Mouse (Mus musculus): ENCODE measurements around the gene Btnl6.
A peak's percentile ranks its signal among the peaks of the same experiment; 100 is the strongest.
"Not testable (repeated sequence)": the region's sequence is repeated elsewhere in the genome, so short reads cannot be mapped to it uniquely, and the experiment has no call there.

Gene Btnl6

DNA sequence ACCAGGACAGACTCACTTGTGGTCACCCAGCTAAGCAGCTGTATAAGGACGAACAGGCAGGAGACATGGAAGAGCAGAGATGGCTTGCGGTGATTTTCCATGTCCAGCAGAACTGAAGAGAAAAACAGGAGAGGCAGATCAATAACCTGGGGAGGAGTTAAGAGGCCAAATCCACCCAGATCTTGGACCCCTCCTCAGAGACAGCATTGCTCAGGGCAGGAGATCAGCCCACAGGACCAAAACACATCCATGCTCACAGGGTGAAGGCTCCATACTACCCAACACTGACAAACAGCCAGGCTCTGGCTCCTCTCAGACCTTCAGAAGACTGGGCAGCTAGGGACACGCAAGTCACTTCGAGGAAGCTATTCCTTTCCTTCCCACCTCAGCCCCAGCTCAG is at the start of gene Btnl6:
Gene Btnl6 (minus strand): TSS at position 101 of the 400 bp plus-strand sequence.
- DNase-seq = no peak

DNA sequence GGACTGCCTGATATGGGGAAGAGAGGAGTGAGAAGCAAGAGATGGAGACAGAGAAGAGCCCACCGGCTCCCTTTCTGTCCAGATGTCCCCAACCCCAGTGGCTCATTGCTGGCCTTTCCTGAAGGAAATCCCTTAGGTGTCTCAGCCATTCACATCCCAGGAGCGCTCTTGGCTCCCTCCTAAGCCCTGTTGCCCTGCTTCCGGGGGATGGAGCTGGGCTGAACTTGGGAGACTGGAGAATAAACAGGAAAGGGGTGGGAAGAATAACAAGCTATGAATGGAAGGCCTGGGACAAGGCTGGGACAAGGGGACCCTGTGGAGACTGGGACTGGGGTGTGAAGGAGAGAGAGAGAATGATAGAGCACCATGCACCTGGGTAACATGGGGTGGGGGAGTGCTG is 47.6 kb upstream of the Btnl6 start:
- DNase-seq = peak; percentile 61

DNA sequence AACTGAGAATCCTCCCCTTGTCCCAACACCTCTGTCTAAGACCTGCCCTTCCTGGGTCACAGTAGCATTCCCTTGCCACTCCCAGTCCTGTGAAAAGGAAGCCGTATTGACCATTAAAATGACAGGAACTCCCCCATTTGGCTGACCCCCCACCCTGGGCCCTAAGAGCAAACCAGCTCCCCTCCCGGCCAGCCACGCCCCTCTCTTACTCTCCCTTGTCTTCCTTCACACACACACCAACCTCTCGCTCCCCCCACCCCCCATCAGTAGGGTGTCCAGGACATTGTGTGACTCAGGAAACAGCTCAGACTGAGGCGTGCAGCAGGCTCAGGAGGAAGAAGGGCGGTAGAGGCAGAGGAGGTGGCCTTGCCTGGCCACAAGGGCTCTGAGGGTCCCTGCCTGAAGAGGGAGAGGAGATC is 46.9 kb upstream of the Btnl6 start, which contains the start of gene Notch4:
Gene Notch4 (plus strand): TSS at position 266 of the 419 bp plus-strand sequence.
- peak; percentile 59 for DNase-seq

DNA sequence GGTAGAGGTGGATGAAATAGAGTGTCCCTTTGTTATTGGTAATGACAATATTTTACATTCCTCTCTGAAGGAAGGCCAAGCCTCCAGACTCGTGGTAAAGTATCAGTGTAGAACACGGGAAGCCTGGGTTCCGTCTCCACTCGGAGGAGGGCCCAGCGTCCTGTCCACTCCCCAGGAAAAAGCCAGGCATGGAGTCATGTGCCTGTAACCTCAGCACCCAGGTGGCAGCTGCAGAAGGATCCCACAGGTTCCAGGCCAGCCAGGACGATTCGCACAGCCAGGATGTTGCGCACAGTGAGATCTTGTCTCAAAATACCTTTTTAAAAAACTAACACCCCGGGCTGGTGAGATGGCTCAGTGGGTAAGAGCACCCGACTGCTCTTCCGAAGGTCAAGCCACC is 46.2 kb upstream of the Btnl6 start:
- DNase-seq = no peak

DNA sequence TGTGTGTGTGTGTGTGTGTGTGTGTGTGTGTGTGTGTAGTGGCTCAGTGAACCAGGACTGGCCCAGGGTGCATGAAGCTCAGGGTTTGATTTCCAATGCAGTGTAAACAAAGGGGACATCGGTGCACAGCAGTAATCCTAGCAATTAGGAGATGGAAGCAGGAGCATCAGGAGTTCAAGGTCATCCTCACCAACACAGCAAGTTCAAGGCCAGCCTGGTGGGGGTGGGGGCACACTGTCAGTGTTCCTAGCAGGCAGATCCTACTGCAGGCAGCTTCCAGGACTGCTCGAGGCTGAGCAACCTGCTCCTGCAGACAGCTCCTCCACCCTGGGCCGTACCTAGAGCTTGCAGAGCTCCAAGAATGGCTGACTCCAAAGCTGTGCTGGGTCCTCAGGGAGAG is 45.4 kb upstream of the Btnl6 start:
- DNase-seq = no peak

DNA sequence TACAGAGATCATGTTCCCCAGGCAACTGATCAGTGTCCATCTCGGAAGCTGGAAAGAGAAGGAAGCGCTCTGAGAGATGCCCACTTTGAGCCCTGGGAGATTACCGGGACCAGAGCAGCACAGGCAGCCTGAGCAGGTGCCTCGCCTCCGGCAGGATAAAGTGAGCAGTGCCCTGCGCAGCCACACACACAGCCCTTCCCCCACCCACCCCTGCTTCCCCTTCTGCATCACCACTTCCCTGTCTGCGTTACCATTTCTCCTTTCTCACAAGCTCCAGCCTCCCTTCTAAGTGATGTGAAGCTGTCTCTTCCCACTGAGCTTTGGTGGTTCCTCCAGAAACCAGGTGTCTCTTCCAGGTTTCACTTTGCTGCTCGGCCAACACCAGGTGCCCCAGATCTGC is 44.0 kb upstream of the Btnl6 start:
- no peak for DNase-seq

DNA sequence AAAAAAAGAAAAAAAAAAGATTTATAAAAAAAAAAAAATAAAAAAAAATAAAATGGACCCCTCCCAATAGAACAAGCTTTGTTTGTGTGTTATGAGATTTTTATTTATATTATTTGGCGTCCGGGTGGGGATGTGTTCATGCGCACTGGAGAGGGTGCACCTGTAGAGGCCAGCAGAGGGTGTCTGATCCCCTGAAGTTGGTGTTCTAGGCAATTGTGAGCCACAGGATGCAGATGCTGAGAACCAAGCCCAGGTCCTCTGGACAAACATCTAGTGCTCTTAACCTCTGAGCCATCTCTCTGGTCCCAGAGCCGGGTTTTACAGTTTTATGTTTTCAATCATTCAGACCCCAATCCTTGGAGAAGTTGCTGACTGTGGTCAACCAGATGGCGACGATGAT is 43.3 kb upstream of the Btnl6 start:
- no peak for DNase-seq

DNA sequence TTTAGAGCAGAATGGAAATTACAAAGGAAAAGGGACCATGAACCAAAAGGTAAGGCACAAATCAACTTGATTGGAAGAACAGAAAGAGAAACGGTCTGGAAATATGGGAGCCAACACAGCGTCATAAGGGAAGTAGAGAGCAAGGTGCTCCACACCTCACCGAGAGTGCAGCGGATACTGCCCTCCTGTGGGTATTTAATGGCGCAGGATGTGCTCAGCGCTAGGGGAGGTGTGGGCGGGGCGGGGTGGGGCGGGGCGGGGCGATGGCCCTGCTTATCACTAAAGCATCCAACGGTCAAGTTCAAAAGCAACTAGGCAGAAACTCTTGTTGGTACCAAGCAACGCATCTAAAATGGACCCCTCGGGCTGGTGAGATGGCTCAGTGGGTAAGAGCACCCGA is 42.7 kb upstream of the Btnl6 start:
- no peak for DNase-seq

DNA sequence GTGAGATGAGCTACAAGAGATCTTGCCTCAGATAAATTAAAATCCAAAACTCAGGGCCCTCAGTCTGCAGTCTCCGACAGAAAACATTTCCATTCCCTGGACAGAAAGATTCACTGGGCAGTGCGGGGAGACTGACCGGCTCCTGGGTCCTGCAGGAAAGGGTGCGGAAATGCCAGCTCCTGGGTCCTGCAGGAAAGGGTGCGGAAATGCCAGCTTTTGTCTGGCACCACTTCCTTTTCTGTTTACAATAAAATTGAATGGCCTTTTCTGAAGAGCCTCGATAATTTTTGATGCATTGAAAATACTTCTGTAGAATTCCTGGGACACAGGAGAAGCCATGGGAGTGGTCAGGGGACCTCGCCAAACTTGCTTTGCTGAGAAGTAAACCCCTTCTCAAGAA is 42.0 kb upstream of the Btnl6 start:
- DNase-seq = no peak

DNA sequence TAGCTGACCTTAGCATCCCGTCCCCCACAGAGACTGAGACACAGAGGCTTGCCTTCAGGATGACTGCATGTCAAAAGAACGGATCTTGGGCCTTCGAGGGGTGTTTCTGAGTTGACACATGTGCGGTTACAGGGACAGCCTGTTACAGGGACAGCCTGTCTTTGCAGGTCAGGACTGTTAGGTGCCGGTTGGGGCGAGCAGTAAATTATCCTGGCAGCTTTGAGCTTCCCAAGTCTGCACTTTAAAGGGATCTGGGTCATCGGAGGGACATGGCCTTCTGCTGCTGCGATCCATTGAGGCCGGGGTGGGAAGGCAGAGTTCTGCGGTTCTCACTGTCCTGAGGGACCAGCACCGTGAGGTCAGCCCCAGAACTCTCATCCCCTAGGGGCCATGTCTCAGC is 40.3 kb upstream of the Btnl6 start:
- DNase-seq = no peak

DNA sequence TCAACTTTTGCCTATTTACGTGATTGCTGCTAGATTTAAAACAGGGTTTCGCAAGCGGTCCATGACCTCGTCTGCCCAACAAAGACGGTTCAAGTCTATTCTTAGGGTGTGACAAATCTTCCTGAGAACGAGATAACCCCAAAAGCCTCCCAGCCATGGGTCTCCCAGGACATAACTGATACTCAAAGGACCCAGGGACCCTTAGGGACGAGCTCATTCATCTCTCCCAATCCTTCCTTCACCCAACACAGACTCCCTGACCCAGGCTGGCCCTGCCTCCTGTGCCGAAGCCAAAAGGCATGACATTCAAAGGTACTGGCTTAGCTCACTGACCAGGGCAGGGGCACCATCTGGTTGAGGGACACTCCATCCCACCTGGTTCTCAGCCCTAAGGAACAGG is 39.3 kb upstream of the Btnl6 start:
- no peak for DNase-seq

DNA sequence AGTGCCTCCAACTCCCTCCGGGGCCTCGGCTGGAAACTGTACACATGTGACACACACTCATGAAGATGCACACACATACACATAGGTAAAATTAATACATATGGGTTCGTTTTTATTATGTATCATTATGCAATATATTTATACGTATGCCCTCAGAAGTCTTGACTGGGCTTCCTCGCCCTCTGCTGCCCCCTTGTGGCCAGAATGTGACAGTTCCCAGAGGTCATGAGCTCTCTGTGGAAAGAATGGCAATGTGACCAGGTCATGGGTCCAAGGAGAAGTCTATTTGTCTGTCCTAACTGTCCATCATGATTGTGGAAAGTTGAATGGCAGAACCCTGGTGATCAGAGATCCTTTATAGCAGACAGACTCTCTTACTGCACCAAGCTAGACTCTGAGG is 38.3 kb upstream of the Btnl6 start:
- peak; percentile 86 for DNase-seq

DNA sequence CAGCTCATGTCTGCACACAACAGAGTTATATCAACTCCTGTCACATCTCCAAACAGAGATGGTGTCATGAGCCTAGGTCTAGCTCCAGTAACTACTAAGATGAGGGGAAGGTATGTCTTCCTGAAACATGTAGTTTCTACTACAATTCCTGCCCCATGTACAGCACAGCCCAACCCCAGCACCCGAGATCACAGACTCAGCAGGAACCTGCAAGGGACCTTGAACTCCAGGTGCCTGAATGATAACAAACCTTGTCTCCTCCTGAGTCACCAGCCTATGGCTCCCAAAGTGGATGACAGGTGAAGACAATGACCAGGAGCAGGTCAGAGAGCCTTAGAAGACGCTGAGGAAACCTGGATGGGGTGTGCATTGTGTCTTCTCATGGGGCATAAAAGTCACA is 32.7 kb upstream of the Btnl6 start:
- no peak for DNase-seq

DNA sequence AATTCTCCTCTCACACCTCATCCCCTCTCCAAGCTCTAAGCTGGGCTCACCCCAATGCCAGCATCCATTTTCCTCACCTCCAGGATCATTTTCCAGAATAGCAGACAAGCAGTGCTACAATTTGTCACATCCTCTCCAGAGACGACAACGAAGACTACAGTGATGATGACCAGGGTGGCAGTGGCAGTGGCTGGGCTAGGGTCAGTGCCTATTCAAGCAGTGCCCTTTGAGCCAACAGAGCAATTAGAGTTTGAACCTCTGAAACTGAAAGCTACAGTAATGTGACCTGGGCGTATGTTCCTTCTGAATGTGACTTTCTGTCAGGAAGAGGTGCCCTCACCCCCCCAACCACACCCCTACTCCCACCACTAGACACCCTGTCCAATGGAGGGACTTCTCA is 32.0 kb upstream of the Btnl6 start:
- DNase-seq = no peak

DNA sequence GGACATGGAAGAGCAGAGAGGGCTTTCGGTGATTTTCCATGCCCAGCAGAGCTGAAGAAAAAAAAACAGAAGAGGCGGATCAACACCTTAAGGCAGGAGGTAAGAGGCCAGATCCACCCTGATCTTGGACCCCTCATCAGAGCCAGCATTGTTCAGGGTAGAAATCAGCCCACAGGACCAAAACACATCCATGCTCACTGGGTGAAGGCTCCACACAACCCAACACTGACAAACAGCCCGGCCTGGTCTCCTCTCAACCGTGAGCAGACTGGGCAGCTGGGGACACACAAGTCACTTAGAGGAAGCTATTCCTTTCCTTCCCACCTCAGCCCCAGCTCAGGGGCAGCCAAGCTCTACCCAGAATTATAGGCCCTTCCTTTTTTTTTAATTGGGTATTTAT is 30.4 kb upstream of the Btnl6 start:
- DNase-seq = no peak

DNA sequence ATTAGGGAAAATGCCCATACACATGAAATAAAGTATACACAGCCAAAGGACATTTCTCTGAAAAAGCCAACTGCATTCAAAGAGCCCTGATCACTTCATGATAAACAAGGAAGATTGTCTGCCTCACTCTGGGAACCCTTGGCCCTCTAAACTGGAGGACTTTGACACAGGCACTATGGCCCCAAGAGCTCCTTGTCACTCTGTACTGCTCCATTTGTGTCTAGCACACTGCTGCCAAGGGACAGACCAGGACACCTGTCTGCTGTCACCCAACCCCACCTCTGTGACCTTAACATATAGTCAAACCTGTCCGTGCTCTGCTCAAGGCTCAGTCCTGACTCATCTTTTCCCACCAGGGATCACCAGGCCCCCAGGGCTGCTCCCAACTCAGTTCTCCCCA is 29.6 kb upstream of the Btnl6 start:
- no peak for DNase-seq

DNA sequence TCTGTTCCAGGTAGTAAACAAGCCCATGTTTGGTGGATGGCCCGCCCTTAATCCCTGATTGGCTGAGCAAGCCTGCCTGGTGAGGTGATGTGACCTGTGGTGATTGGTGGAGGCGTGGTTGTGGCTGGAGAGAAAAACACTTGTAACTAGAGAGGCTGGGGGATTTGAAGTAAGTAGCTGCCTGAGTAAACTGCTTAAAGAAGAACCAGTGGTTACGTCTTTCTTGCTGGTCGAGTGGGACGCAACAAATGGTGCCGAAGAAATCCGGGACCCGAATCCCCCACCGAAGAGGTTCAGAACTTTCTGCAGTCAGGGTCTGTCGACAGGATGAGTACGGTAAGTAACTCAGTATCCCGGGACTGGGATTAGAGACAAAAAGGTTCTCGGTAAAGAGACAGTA is 26.4 kb upstream of the Btnl6 start:
- DNase-seq = not testable (repeated sequence)

DNA sequence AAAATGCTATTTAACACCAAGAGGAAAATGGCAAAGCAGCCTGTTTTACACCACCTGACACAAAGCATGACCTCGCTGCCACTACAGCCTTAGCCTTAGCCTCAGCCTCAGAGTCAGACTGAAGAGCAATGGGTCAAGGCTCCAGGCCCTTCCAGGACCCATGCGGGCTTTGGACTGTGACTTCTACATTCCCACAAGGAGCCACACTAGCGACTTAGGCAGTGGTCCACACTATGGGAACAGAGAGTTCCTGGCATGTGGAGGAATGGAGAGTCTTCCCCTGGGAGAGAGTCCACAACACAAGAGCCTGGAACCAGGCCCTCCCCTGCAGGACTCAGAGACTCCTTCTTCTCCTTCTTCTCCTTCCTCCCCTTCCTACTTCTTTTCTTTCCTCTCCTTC is 15.5 kb upstream of the Btnl6 start:
- no peak for DNase-seq

DNA sequence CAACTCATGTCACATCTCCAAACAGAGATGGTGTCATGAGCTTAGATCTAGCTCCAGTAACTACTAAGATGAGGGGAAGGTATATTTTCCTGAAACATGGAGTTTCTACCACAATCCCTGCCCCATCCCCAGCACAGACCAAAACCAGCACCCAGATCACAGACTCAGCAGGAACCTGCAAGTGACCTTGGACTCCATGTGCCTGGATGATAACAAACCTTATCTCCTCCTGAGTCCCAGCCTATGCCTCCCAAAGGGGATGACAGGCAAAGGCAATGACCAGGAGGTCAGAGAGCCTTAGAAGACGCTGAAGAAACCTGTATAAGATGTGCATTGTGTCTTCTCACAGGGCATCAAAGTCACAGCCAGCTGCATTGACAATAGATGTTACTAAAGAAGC is 1.8 kb upstream of the Btnl6 start:
- no peak for DNase-seq

DNA sequence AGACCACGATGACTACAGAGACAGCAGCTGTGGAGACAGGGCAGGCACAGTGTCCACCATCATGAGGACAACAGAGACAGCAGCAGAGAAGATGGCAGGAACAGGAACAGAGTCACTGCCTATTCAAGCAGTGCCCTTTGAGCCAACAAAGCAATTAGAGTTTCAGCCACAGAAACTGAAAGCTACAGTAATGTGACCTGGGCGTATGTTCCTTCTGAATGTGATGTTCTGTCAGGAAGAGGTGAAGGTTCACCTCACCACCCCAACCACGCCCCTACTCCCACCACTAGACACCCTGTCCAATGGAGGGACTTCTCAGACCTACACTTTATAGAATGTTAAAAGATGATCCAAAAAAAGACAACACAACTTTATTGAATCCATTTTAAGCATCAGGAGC is 1.4 kb upstream of the Btnl6 start:
- DNase-seq = not testable (repeated sequence)

DNA sequence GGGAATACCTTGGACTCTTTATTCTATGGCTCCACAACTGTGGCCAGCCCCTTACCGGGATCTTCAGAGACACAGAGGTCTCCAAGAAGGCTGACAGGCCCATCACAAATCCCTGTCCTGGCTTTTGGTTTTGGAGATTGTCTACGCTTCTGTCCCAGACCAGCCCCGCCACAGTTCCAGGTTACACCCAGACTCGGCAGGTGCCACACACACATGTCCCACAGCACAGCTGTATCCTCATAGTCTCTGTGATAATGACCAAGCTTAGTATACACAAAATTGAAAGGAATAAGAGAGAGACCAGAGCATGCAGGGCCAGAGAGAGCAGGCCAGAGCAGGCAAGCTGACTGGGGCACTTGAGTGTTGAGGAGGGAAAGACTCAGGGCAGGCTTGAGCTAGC is 643 bp upstream of the Btnl6 start:
- no peak for DNase-seq

DNA sequence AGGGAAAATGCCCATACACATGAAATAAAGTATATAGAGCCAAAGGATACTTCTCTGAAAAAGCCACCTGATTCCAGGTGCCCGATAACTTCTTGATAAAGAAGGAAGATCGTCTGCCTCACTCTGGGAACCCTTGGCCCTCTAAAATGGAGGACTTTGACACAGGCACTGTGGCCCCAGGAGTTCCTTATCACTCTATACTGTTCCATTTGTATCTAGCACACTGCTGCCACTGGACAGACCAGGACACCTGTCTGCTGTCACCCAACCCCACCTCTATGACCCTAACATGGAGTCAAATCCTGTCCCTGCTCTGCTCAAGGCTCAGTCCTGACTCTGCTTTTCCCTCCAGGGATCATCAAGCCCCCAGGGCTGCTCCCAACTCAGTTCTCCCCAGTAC is 638 bp downstream of the Btnl6 start:
- no peak for DNase-seq

DNA sequence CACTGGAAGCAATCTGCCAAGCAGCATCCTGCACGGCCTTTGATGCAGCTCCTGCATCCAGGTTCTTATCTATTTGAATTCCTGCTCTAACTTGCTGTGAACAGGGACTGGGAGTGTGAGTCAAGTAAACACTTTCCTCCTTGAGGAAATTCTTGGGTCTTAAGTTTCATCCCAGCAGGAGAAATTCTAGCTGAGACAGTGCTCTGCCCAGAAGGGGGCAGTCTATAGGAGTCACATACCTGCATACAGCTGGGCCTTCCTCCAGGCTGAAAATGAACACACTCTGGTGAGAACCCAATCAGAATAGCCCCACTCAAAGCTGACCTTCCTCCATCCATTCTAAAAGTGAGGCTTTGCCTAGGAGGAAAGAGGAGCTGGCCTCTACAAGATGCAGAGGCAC is 5.4 kb downstream of the Btnl6 start:
- not testable (repeated sequence) for DNase-seq

DNA sequence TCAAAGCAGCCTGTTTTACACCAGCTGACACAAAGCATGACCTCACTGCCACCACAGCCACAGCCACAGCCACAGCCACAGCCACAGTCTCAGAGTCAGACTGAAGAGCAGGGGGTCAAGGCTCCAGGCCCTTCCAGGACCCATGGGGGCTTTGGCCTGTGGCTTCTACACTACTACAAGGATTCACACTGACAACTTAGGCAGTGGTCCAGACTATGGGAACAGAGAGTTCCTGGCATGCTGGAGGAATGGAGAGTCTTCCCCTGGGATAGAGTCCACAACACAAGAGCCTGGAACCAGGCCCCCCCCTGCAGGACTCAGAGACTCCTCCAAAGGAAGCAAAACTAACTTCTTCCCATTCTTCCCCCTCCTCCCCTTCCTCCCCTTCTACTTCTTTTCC is 9.6 kb downstream of the Btnl6 start:
- DNase-seq = no peak

DNA sequence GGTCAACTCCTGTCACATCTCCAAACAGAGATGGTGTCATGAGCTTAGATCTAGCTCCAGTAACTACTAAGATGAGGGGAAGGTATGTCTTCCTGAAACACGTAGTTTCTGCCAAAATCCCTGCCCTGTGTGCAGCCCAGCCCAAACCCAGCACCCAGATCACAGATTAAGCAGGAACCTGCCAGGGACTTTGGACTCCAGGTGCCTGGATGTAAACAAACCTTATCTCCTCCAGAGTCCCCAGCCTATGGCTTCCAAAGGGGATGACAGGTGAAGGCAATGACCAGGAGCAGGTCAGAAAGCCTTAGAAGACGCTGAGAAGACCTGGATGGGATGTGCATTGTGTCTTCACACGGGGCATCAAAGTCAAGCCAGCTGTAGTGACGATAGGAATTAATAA is 19.4 kb downstream of the Btnl6 start:
- not testable (repeated sequence) for DNase-seq

DNA sequence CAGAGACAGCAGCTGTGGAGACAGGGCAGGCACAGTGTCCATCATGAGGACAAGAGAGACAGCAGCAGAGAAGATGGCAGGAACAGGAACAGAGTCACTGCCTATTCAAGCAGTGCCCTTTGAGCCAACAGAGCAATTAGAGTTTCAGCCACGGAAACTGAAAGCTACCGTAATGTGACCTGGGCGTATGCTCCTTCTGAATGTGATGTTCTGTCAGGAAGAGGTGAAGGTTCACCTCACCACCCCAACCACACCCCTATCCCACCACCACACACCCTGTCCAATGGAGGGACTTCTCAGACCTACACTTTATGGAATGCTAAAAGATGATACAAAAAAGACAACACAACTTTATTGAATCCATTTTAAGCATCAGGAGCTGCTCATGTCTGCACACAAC is 19.8 kb downstream of the Btnl6 start:
- DNase-seq = not testable (repeated sequence)

Measured in kidney, adult 9 months (tissue).